Mouse (Mus musculus): ENCODE results near the gene Caap1. TPM values are rescaled to one million over a fixed set of nuclear protein-coding genes. Genes with fewer than 3 reads are reported as not detected.

Caap1 gene
- polyA plus RNA-seq (2014; fragmentation: Nextera tagmentation; extraction: Ambion mirVana) = 31.8 and 32.0 TPM in 2 replicates

DNA sequence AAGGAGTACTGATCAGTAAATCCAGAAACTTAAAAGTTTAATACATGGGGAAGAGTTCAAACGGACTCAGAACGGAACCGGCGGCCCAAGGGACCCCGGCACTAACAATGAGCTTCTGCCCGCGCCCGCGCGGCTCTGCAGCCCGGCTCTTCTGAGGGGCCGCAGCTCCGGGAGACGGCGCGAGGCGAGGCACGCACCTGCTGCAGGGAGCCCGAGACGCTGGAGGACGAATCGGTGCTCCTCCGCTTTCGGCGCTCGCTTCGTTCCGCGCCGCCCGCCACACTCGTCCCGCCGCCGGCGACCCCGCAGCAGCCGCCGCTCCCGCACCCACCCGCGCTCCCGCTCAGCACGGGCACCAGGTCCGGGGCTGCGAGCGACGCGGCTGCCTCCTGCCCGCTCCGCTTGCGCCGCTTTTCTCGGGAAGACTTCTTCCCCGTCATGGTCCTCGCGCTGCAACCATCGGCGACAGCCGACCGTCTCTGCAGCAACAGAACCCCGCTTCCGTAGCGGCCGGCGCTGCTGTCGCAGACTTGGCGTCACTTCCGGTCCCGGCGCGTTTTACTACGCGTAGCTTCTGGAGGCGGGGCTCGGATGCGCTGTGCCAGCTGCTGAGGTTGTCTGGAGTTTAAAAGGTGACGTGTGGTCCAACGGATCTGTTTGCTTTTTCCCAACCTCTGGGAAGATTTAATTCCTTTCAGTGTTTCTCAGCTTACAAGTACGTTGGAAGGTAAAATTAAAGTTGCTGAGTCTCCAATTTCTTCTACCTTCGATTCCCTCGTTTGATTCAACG, at the start of gene Caap1, which contains the start of gene Gm10306:
Gene Caap1, minus strand, starts transcription at position 532 of the 790 bp plus-strand sequence.
Gene Gm10306, plus strand, starts transcription at position 282 of the 790 bp plus-strand sequence.
- Histone ChIP-seq H3K4me3 (ENCODE audit: low read depth, low read length) (peak within 1 kb of the TSS; percentile 69), H3K9me3 (ENCODE audit: control insufficient read depth, low read length) (no peaks in the 10 kb centered on the region), H3K27me3 (ENCODE audit: control insufficient read depth, insufficient read depth, low read length) (no peaks in the 10 kb centered on the region), H3K27ac (ENCODE audit: low read depth, low read length) (peak within 1 kb of the TSS; percentile 17; the same call in 1 of the 2 replicates), H3K9ac (ENCODE audit: low read length) (peak within 1 kb of the TSS; percentile 82), H3K4me1 (ENCODE audit: control insufficient read depth, insufficient read depth, low read length) (peaks cover 9% of the 10 kb centered on the region), H3K36me3 (ENCODE audit: control insufficient read depth, insufficient read depth, low read length) (no peaks in the 10 kb centered on the region), H3K4me2 (peak within 1 kb of the TSS; percentile 76)
- ATAC-seq (ENCODE audit: low FRiP score) (peak; percentile 98), DNase-seq (ENCODE audit: low spot score, missing footprints) (peak; percentile 100)
- whole genome bisulfite sequencing = 2% methylated on average over 82 of the region's 83 CpGs

- DNase-seq (ENCODE audit: low spot score, missing footprints) (no peak), ATAC-seq (ENCODE audit: low FRiP score) (no peak)
- no peak overlapping the region for H3K4me3 ChIP-seq (ENCODE audit: low read depth, low read length)
- H3K4me2 ChIP-seq = no peak overlapping the region
- H3K27ac ChIP-seq (ENCODE audit: low read depth, low read length) = no peak overlapping the region
- H3K4me1 ChIP-seq (ENCODE audit: control insufficient read depth, insufficient read depth, low read length) = peaks cover 9% of the 10 kb centered on the region; the same call in 1 of the 2 replicates
- no peaks in the 10 kb centered on the region for H3K9me3 ChIP-seq (ENCODE audit: control insufficient read depth, low read length)
- H3K27me3 ChIP-seq (ENCODE audit: control insufficient read depth, insufficient read depth, low read length) = no peaks in the 10 kb centered on the region
- no peaks in the 10 kb centered on the region for H3K36me3 ChIP-seq (ENCODE audit: control insufficient read depth, insufficient read depth, low read length)
- no peak overlapping the region for H3K9ac ChIP-seq (ENCODE audit: low read length)
- 89% methylated on average over 2 of the region's 2 CpGs for WGBS
Observed at GRCm38 (mm10) chr4:94605591-94605990, 49.0 kb upstream of the Caap1 start.

- Histone ChIP-seq H3K4me2 (no peak overlapping the region), H3K9ac (ENCODE audit: low read length) (no peak overlapping the region), H3K4me1 (ENCODE audit: control insufficient read depth, insufficient read depth, low read length) (peaks cover 9% of the 10 kb centered on the region; the same call in 1 of the 2 replicates), H3K4me3 (ENCODE audit: low read depth, low read length) (no peak overlapping the region), H3K9me3 (ENCODE audit: control insufficient read depth, low read length) (no peaks in the 10 kb centered on the region), H3K27me3 (ENCODE audit: control insufficient read depth, insufficient read depth, low read length) (no peaks in the 10 kb centered on the region), H3K36me3 (ENCODE audit: control insufficient read depth, insufficient read depth, low read length) (no peaks in the 10 kb centered on the region), H3K27ac (ENCODE audit: low read depth, low read length) (no peak overlapping the region)
- no peak for DNase-seq (ENCODE audit: low spot score, missing footprints)
- no peak for ATAC-seq (ENCODE audit: low FRiP score)
- 90% methylated on average over 2 of the region's 2 CpGs for WGBS
Observed at GRCm38 (mm10) chr4:94604452-94605019, 47.9 kb upstream of the Caap1 start.

DNA sequence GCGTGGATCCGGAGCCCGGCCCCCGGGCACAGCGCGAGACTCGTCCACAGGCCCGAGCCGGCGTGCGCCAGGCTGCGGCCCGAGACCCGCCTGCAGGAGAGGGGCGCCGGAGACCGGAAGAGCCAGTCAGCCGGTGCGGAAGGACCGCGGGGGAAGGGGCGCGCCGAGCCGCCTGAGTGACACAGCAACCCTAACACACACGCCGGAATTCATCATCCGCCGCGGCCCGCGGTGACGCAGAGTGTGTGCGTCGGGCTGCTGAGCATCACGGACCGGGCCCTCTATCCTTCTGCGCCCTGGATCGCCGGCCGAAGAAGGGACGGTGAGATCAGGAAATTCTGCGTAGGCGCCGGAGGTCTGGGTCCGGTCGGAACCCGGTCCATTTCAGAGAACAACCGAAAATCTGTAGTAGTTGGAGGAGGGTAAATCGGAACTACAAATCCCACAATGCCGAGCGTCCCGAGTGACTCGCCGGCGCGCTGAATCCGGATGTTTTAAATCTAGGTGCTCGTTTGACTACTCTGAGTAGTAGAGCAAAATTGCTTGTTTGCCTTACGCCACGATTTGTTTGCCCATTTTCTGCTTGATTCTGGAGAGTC, 46.5 kb upstream of the Caap1 start, which contains the start of gene Plaa:
Gene Plaa, minus strand, starts transcription at position 214 of the 599 bp plus-strand sequence.
- Histone ChIP-seq H3K27me3 (ENCODE audit: control insufficient read depth, insufficient read depth, low read length) (no peaks in the 10 kb centered on the region), H3K4me1 (ENCODE audit: control insufficient read depth, insufficient read depth, low read length) (peaks cover 9% of the 10 kb centered on the region; the same call in 1 of the 2 replicates), H3K9ac (ENCODE audit: low read length) (peak within 1 kb of the TSS; percentile 93), H3K36me3 (ENCODE audit: control insufficient read depth, insufficient read depth, low read length) (no peaks in the 10 kb centered on the region), H3K4me2 (peak within 1 kb of the TSS; percentile 75), H3K9me3 (ENCODE audit: control insufficient read depth, low read length) (no peaks in the 10 kb centered on the region), H3K27ac (ENCODE audit: low read depth, low read length) (peak within 1 kb of the TSS; percentile 79), H3K4me3 (ENCODE audit: low read depth, low read length) (peak within 1 kb of the TSS; percentile 92)
- peak; percentile 99 for ATAC-seq (ENCODE audit: low FRiP score)
- WGBS = under 1% methylated on average over 60 of the region's 61 CpGs
- peak; percentile 99 for DNase-seq (ENCODE audit: low spot score, missing footprints)

DNA sequence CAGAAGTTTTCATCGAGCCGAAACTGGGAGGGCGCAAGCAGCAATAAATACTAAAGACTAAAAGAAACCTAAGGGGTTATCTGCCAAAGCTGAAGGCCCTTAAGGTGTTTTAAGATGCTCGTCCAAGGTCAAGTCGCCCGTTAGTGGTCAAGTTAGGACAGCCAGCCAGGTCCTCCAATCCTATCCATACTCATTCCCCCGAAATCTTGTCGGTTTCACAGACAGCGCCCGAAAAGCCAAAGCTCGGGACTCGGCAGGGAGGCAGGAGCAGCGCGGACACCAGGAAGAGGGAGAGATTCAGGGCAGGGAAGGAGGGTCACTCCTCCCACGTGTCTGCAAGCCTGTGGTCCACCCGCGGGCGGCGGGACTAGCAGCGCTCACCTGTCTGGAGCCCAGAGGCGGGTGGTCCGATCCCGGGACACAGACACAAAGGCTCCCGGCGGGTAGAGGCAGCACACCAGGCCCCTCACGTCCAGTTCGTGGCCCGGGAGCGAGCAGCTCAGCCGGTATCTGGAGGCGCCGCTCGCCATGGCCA, 46.0 kb upstream of the Caap1 start:
- peak; percentile 88; the same call in 1 of the 2 replicates for ATAC-seq (ENCODE audit: low FRiP score)
- Histone ChIP-seq H3K27ac (ENCODE audit: low read depth, low read length) (peak overlapping the region; percentile 79), H3K9ac (ENCODE audit: low read length) (peak overlapping the region; percentile 93), H3K4me3 (ENCODE audit: low read depth, low read length) (peak overlapping the region; percentile 92), H3K36me3 (ENCODE audit: control insufficient read depth, insufficient read depth, low read length) (no peaks in the 10 kb centered on the region), H3K27me3 (ENCODE audit: control insufficient read depth, insufficient read depth, low read length) (no peaks in the 10 kb centered on the region), H3K4me1 (ENCODE audit: control insufficient read depth, insufficient read depth, low read length) (peaks cover 9% of the 10 kb centered on the region; the same call in 1 of the 2 replicates), H3K9me3 (ENCODE audit: control insufficient read depth, low read length) (no peaks in the 10 kb centered on the region), H3K4me2 (peak overlapping the region; percentile 70)
- DNase-seq (ENCODE audit: low spot score, missing footprints) = peak; percentile 94
- WGBS = under 1% methylated on average over 33 of the region's 33 CpGs

DNA sequence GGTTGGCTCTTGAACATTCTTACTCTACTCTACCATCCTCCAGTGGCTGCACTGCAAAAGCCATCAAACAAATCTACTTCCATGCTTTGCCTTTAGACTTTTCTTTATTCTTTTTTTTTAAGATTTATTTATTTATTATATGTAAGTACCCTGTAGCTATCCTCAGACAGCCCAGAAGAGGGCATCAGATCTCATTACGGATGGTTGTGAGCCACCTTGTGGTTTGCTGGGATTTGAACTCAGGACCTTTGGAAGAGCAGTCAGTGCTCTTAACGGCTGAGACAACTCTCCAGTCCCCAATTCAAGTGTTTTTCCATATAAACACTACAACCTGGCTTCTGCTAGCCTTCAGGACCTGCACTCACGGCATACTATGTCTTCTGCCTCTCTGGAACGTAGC, 44.8 kb upstream of the Caap1 start:
- Histone ChIP-seq H3K36me3 (ENCODE audit: control insufficient read depth, insufficient read depth, low read length) (no peaks in the 10 kb centered on the region), H3K27me3 (ENCODE audit: control insufficient read depth, insufficient read depth, low read length) (no peaks in the 10 kb centered on the region), H3K4me2 (no peak overlapping the region), H3K9me3 (ENCODE audit: control insufficient read depth, low read length) (no peaks in the 10 kb centered on the region), H3K4me3 (ENCODE audit: low read depth, low read length) (no peak overlapping the region), H3K27ac (ENCODE audit: low read depth, low read length) (no peak overlapping the region), H3K9ac (ENCODE audit: low read length) (no peak overlapping the region), H3K4me1 (ENCODE audit: control insufficient read depth, insufficient read depth, low read length) (peaks cover 9% of the 10 kb centered on the region; the same call in 1 of the 2 replicates)
- DNase-seq (ENCODE audit: low spot score, missing footprints) = no peak
- no peak for ATAC-seq (ENCODE audit: low FRiP score)
- 93% methylated on average over 4 of the region's 4 CpGs for WGBS

DNA sequence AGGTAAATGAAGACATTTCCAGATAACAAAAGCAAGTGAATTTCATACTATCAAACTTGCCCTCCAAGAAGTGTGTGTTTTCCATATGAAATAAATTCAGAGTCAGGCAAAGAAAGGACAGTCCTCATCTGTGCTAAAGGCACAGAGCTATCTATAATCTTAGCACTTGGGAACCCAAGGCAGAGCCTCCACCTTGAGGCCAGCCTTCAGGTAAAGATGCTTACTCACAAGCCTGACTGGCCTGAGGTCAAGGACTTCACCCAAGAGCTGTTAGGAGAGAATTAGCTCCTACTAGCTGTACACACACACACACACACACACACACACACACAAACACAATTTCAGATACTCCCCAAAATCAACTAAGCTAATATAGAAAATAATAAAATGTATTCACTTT, 36.1 kb upstream of the Caap1 start:
- Histone ChIP-seq H3K4me1 (ENCODE audit: control insufficient read depth, insufficient read depth, low read length) (no peaks in the 10 kb centered on the region), H3K36me3 (ENCODE audit: control insufficient read depth, insufficient read depth, low read length) (no peaks in the 10 kb centered on the region), H3K4me3 (ENCODE audit: low read depth, low read length) (no peak overlapping the region), H3K9ac (ENCODE audit: low read length) (no peak overlapping the region), H3K27ac (ENCODE audit: low read depth, low read length) (no peak overlapping the region), H3K4me2 (no peak overlapping the region), H3K27me3 (ENCODE audit: control insufficient read depth, insufficient read depth, low read length) (no peaks in the 10 kb centered on the region), H3K9me3 (ENCODE audit: control insufficient read depth, low read length) (no peaks in the 10 kb centered on the region)
- ATAC-seq (ENCODE audit: low FRiP score) (no peak), DNase-seq (ENCODE audit: low spot score, missing footprints) (no peak)

GRCm38 (mm10) chr4:94591765-94592381, 35.3 kb upstream of the Caap1 start:
- ATAC-seq (ENCODE audit: low FRiP score) (no peak), DNase-seq (ENCODE audit: low spot score, missing footprints) (no peak)
- H3K36me3 ChIP-seq (ENCODE audit: control insufficient read depth, insufficient read depth, low read length) = no peaks in the 10 kb centered on the region
- H3K9ac ChIP-seq (ENCODE audit: low read length) = no peak overlapping the region
- no peak overlapping the region for H3K4me2 ChIP-seq
- H3K4me1 ChIP-seq (ENCODE audit: control insufficient read depth, insufficient read depth, low read length) = no peaks in the 10 kb centered on the region
- no peak overlapping the region for H3K27ac ChIP-seq (ENCODE audit: low read depth, low read length)
- WGBS = 92% methylated on average over 4 of the region's 4 CpGs
- no peaks in the 10 kb centered on the region for H3K9me3 ChIP-seq (ENCODE audit: control insufficient read depth, low read length)
- no peaks in the 10 kb centered on the region for H3K27me3 ChIP-seq (ENCODE audit: control insufficient read depth, insufficient read depth, low read length)
- no peak overlapping the region for H3K4me3 ChIP-seq (ENCODE audit: low read depth, low read length)

Data from midbrain, embryonic 11.5 days (tissue).